Mouse (Mus musculus) T-helper 17 cell (primary cell): Measurements from ENCODE around the gene Ndufb11.

Experiments used
- in situ Hi-C, 2 experiments: fragments of 300-600 bp; cut with MboI, MseI; formaldehyde crosslinking; loops; 1 replicate in 1 of 2; 2 replicates in 1 of 2; pipeline ENCODE4 v1.15.1; 2025; ENCODE audit warnings: high pct_unique_total_duplicates in 2 of 2

Gene Ndufb11

DNA sequence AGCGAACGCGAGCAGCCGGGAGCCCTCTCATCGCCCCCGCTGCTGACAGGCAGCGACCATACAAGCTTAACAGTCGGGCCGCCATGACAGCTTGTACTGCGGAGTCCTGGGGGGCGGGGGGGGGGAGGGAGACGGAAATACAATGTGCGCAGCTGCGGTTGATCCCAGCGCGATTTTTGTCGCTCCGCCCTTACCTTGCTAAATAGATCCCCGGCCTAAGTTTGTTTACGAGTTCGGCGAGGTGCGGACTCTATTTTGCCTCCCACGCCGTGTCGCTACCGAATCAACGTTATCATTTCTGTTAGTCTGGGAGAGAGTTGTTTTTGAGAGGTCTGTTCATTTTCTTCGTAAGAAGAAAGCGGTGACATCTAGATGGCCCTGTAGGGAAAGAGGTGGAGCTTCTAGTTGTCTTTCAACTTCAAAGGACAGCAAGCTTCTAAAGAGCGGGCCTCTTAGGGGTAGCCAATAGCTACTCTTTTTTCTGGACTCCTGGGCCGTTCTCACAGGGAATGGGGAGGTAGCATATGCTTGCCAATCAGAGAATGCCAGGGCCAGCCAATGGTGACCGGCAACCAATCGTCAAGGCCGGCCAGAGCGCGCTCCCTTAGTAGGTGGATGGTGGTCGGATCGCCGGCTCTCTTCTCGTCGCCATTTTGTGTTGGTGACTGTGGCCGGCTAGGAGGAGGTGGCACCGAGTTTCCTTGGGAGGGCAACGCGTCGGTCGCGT is at the start of gene Ndufb11, which contains the start of gene Rbm10:
Gene Ndufb11 (minus strand): TSS at position 444 of the 727 bp plus-strand sequence.
Gene Rbm10 (plus strand): TSS at position 328 of the 727 bp plus-strand sequence.
- in situ Hi-C loops = loop anchor here (10.0 kb wide), 2 partner anchors 193 to 1557 kb away; partner anchors contain the start of gene Jade3 (in 1 of the 2)

DNA sequence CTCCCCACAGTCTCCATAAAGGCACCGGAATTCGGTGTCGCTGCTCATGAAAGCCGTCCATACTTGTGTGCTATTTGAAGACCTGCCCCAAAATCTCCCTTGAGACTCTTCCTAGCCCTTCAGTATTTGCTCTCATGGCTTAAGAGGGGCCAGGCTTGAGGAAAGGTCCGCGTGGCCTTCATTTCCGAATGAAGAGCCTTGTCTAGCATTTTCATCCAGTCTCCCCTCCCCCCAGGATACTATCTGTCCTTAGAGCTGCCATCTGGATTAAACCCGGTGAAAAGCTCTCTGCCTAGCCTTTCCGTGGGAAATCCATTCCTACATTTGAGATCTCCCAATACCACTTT is 46.0 kb upstream of the Ndufb11 start:
- in situ Hi-C loops = loop anchor here in 1 of 2 experiments (10.0 kb wide), 1 partner anchor 151 kb away; no protein-coding TSS in a partner anchor

DNA sequence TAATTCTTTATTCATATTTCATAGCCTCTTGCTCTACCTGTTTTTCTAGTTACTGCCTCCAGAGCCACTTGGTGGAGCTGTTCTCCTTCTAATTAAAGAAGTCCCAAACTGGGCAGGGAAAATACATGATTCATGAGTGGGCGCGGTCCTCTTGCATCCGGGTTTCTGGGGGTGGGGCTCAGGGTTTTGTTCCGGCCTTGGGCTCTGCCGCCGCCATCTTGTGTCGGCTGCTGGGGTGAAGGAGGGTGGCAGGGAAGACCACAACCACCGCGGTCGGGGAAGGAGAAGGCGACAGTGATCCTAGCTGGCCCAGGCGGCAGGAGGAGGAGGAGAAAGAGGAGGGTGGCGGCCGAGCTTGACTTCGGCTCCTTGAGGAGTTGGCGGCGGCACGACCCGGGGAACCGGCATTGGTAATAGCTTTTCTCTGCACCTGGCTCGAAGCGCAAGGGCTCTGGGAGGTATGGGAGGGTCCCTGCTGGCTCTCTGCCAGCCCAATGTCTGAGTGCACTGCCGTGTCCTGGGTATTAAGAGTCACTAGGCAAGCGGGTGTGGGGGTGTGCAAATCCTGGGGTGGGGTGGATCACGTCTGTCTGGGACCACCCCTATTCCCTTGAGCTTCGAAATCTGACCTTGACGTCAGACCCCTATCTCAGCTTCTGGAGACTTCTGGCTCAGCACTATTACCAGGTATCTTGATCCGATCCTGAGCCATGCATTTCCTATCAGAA is 45.5 kb upstream of the Ndufb11 start:
- in situ Hi-C loops = loop anchor here in 1 of 2 experiments (10.0 kb wide), 1 partner anchor 152 kb away; no protein-coding TSS in a partner anchor

DNA sequence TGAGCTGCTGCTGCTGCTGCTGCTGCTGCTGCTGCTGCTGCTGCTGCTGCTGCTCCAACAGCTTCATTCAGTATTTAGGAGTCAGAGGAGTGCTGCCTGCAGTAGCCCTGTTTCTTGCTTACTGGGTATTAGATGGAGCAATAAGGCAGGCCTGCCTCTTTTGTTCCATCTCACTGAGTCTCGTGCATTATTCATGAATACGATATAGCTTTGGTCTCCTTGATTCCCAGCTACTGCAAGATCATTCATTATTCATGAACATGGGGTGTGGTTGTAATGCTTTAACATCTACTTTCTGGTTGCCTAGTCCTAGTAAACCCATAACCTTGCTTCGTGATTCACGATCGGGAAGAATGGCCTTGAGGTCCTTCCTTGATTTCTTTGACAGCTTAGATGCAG is 44.9 kb upstream of the Ndufb11 start:
- in situ Hi-C loops = loop anchor here in 1 of 2 experiments (10.0 kb wide), 1 partner anchor 152 kb away; no protein-coding TSS in a partner anchor

DNA sequence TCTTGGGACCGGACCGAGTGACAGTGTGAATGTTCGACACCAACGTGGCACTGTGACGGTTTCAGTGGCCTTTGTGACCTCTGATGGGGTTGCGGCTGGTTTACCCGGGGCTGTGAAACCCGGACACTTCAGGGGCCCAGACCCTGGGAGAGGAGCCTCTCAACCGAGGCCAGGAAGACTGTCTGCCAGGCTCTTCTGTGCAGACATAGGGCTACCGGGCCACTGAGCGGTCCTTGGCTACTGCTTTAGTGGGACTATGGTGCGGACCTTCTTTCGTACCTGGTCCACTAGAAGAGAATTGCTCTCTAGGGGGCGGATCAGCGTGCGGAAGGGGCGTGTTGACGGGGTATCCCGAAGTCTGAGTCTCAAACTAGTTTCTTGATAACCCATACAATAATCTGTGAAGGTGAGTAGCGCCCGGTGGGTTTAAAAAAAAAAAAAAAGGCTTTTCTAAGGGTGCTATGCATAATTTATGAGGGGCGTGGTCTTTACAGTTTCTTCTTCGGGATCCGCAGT is 41.5 kb upstream of the Ndufb11 start:
- in situ Hi-C loops = no loop called here

DNA sequence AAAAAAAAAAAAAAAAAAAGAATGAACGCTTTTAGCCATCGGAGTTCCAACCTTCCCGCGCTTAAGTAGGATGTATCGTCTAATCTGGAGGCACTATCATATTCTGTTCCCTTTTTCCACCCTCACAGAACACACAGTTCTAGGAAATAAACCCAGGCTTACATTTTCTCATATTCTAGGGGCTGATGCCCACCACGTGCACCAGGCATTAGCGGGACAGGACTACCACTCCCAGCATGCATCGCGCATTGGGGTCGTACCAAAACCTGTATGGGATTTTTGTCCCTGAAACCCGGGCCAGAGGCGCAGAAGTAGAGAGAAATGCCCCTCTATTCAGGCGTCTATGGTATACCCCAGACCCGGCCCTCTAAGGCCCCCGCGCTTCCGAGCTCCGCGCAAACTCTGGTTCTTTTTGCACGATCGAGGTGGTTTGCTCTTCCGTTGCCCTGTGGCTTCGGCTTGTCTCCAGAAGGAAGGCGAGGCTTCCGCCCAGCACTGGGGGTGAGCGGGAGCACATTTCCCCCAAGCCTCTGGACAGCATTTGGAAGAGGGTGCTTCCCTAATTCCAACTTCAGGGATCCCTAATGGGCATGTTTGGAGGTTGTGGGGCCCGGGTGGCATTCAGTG is 40.7 kb upstream of the Ndufb11 start, which contains the start of gene Uba1:
Gene Uba1 (plus strand): TSS at position 301 of the 627 bp plus-strand sequence.
- in situ Hi-C loops = no loop called here

DNA sequence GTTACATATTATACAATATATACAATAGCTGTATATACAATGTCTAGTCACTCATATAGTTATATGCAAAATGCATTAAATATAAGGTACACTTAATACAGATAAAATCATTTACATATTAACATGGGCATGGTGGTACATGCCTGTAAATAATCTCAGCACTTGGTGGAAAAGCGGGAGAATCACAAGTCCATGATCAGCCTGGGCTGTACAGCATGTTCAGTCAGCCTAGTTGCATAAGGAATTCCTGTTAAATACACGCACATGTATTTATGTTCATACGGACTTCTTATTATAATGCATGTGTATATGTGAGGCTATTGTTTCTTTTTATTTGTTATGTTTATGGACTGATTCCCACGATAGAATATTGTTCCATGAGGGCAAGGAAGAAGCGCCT is 40.2 kb upstream of the Ndufb11 start:
- in situ Hi-C loops = no loop called here

DNA sequence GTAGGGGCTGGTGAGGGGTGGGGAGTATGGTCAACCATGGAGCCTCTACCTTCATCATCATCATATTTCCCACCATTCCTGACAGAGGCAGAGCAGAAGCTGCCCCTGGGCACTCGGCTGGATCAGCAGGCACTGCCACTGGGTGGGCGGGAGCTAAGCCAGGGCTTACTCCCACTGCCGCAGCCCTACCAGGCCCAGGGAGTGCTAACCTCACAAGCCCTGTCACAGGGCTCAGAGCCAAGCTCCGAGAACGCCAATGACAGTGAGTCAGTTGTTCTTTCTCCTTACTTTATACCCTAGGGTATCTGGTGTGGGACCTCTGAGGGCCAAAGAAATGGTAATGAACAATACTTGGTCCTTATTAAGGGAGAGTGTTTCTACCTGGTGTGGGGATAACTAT is 27.4 kb upstream of the Ndufb11 start:
- in situ Hi-C loops = no loop called here

DNA sequence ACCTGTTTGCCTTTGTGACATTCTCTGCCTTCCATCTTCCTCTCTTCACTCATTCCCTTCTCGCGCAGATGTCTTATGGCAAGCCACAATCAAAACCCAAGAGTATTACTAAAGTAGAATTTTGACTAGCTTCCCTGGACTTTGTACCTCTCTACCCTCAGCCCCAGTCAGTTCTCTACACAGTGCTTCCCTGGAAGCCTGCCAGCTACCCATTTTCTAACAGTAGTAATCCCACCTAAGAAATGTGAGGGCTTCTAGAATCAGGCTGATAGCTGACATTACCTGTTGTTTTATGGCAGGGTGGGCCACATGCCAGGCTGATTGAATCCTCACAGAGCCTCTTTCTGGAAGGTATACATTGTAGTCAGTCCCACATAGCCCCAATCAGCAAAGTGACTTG is 20.7 kb upstream of the Ndufb11 start:
- in situ Hi-C loops = no loop called here

DNA sequence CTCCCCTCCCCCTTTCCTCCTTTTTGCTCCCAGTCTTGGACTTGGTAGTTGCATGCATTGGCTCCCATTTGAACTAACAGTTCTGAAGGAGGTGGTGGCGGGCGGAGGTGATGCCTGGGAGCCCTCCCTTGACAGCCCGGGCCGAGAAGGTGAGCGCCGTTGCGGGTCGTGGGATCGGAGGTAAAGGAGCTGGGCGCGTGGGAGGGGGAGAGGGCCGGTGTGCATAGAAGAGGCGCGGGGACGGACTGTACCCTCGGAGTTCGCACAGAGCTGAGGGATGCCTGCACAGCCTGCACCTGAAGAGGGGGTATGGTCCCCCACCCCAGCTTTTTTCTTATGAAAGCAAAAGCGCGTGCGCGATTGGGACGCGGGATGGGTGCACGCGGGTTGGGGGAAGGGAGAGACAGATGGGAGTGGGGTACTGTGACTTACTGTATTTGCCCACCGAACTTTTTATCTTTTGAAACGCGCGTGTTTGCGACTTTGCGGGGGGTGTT is 532 bp upstream of the Ndufb11 start:
- in situ Hi-C loops = loop anchor here (10.0 kb wide), 2 partner anchors 193 to 1557 kb away; partner anchors contain the start of gene Jade3 (in 1 of the 2)

DNA sequence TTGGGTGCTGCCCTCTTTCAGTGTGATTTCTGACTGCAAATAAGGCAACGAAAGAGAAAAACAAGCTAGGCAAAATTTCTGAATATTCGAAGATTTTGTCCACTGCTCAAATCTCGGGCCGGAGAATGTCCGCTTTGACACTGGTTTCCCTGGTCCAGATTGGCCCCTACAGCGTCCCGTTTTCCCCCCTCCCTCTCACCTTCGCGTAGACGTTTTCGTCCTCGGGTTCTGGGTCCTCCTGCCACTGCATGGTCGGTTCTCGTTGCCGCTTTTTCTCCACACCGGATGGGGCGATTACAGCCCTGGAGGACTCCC is 601 bp downstream of the Ndufb11 start:
- in situ Hi-C loops = loop anchor here (10.0 kb wide), 2 partner anchors 192 to 1558 kb away; partner anchors contain the start of gene Jade3 (in 1 of the 2)

DNA sequence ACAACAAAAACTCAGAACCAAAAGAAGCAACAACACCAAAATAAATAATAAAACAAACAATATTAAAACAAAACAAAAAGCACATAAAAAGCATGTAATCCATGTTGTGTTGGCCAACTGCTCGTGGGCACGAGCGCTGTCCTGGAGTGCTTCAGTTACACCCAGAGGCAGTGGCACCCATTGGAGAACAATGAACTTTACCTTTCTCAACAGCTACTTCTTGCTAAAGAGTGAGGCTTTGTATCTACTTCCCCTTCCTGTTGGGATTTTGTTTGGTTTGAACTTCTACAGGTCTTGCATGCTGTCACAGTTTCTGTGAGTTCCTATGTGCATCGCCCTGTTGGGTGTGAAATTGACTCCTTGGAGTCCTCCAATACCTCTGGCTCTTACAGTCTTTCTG is 8.9 kb downstream of the Ndufb11 start:
- in situ Hi-C loops = no loop called here

DNA sequence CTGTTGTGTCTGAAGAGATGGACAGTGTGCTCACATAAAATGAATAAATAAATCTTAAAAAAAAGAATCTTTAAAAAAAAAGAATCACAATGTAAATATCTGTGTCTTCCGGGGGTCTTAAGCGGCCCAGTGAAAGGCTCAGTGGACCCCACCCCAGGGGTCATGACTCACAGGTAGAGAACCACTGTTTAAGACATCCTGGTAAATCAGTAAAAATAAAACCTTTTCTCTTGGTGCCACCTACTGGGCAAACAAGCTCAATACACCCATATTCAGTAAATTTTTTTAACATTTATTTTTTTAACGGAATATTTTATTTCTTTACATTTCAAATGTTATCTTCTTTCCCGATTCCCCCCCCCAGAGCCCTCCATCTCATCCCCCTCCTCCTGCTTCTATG is 29.5 kb downstream of the Ndufb11 start:
- in situ Hi-C loops = no loop called here

DNA sequence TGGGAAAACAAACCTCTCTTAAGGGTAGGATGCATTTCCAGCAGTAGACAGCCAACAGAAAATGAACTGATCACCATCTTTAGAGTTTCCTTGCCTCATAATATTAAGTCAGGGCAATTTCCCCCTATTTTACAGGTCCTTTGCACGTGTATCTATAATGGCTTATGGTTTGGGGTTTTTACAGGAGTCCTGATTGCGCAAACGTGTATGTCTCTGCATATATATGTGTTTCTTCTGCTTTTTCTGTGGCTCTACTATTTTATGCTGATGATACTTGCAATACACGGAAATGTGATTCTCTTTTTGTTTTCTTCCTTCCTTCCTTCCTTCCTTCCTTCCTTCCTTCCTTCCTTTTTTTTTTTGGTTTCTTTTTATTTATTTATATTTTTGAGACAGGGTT is 43.5 kb downstream of the Ndufb11 start:
- in situ Hi-C loops = no loop called here

DNA sequence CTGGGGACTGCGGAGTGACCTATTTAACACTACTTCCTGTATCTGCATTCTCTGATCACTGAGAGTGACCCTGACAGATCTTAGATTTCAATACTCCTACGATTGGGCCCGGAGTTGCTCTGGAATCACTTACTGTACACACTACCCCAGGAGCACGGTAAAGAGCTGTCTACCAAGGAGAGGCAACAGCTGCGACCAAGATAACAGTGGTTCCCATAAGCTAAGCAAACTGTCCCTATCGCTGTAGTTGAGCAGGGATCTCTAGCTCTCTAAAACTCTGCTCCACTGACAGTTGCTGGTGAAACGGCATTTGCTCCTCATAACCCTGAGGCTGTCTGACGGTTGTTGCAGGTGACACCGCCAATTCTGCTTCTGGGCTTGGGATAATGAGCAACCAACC is 44.7 kb downstream of the Ndufb11 start:
- in situ Hi-C loops = no loop called here

DNA sequence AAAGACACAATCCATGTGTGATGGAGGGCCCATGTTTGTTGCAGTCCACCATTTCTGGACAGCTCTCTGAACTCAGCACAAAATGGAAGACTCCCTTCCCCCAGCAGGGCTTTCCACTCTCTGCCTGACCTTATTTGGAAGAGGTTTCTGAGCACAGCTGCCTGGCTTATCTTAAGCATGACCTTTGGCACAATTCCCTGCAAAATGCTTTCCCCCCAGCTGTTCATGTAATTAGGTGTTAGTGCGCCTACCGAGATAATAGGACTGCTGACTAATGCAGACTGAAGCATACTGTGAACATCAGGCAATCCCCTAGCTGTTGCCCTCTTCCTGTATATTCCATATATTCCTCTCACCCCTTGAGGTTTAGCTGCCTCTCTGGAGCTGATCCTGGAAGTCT is 46.4 kb downstream of the Ndufb11 start:
- in situ Hi-C loops = no loop called here
